Mouse (Mus musculus) lung, postnatal 0 days (tissue): ENCODE results near the gene Xdh.

Experiments
- CTCF ChIP-seq: IDR thresholded peaks from 2 replicates; pipeline ENCODE4 v1.5.1; 2016; ENCODE audit warnings: antibody characterized with exemption, mild to moderate bottlenecking
- EP300 ChIP-seq: IDR thresholded peaks from 2 replicates; pipeline ENCODE4 v1.6.1; 2016; ENCODE audit warnings: antibody characterized with exemption, mild to moderate bottlenecking, control low read depth

- TF ChIP-seq CTCF (no peak), EP300 (no peak)
Measured at GRCm38 (mm10) chr17:73937073-73937472, 12.9 kb downstream of the Xdh start.
